Mouse (Mus musculus): ENCODE data around the gene Coq2.

DNA sequence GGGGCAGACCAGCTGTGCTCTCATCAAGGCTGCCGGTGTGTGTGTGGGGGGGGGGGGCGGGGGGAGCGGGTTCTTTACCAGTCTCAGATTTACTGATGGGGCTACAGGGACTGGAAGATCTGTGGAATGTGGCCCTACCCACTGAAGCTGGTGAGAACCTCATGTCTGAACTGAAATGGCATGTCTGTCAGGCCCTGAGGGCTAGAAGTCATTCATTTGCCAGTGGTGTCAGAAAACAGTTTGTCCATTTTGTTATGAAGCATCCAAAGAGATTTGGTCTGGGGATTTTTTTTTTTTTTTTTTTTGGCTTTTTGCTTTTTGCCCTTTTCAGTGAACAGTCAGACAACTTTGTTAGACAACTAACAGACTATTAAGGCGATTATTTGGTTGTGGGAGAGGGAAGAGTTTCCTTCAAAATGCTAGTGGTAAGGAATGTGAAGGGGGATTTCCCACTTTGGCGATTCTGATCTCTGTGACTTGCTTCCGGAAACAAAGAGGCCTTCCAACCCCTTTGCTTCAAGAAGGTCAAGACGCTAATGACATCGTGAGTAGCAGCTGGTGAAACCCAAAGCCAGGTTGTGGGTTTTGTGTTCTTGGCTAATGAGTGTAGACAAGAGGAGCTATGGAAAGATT, 52.9 kb downstream of the Coq2 start:
- TF ChIP-seq POLR2A (IDR thresholded peaks at IDR 0.05; ENCODE audit: borderline replicate concordance, control insufficient read depth, low read depth, low read length) (no peak), CTCF (IDR thresholded peaks at IDR 0.05; ENCODE audit: control insufficient read depth, insufficient read depth, low read length) (no peak)

All from bone marrow, adult 2 months (tissue).